Mouse (Mus musculus) R1 (cell line): ENCODE results near the gene Gm12216.
"Not testable (repeated sequence)": the region's sequence is repeated elsewhere in the genome, so short reads cannot be mapped to it uniquely, and the experiment has no call there.

Experiments used
- DNase-seq: peaks from one replicate; pipeline ENCODE4 v3.0.0-alpha.2; 2018; ENCODE audit warnings: low read depth, low spot score

The Gm12216 gene

GRCm38 (mm10) chr11:53873909-53874704, 15.1 kb upstream of the Gm12216 start:
- peak; percentile 59 for DNase-seq

- peak; percentile 39 for DNase-seq
These were observed 12.9 kb upstream of the Gm12216 start for GRCm38 (mm10) chr11:53871786-53872507.

GRCm38 (mm10) chr11:53869172-53869571, 10.1 kb upstream of the Gm12216 start:
- no peak for DNase-seq

- DNase-seq, result not testable (repeated sequence)
These were observed 9.3 kb upstream of the Gm12216 start for GRCm38 (mm10) chr11:53868323-53868722.

GRCm38 (mm10) chr11:53864724-53865310, 5.8 kb upstream of the Gm12216 start:
- DNase-seq, result not testable (repeated sequence)

- DNase-seq, result peak; percentile 56
These were observed 1.9 kb upstream of the Gm12216 start for GRCm38 (mm10) chr11:53860944-53861343.

GRCm38 (mm10) chr11:53858058-53858760, 847 bp downstream of the Gm12216 start:
- no peak for DNase-seq

- DNase-seq, result no peak
These were observed 5.4 kb downstream of the Gm12216 start for GRCm38 (mm10) chr11:53853665-53854064.

- peak; percentile 48 for DNase-seq
These were observed 7.3 kb downstream of the Gm12216 start for GRCm38 (mm10) chr11:53851795-53852194.

GRCm38 (mm10) chr11:53849588-53850320, 9.3 kb downstream of the Gm12216 start:
- peak; percentile 84 for DNase-seq

- no peak for DNase-seq
These were observed 13.4 kb downstream of the Gm12216 start for GRCm38 (mm10) chr11:53845680-53846079.

- DNase-seq, result no peak
These were observed 15.9 kb downstream of the Gm12216 start for GRCm38 (mm10) chr11:53843106-53843505.

GRCm38 (mm10) chr11:53842161-53842581, 16.9 kb downstream of the Gm12216 start:
- no peak for DNase-seq

GRCm38 (mm10) chr11:53841514-53841913, 17.5 kb downstream of the Gm12216 start:
- no peak for DNase-seq

GRCm38 (mm10) chr11:53839663-53840642, 19.1 kb downstream of the Gm12216 start:
- DNase-seq, result no peak

GRCm38 (mm10) chr11:53839147-53839546, 19.9 kb downstream of the Gm12216 start:
- no peak for DNase-seq

GRCm38 (mm10) chr11:53837731-53838130, 21.3 kb downstream of the Gm12216 start:
- no peak for DNase-seq

GRCm38 (mm10) chr11:53835379-53836010, 23.6 kb downstream of the Gm12216 start:
- no peak for DNase-seq

GRCm38 (mm10) chr11:53825409-53825808, 33.6 kb downstream of the Gm12216 start:
- DNase-seq, result no peak
